Mouse (Mus musculus) stomach, embryonic 16.5 days (tissue): Measurements from ENCODE around the gene Clip1. TPM values are rescaled to one million over a fixed set of nuclear protein-coding genes. Genes with fewer than 3 reads are reported as not detected.
"Not testable (repeated sequence)": the region's sequence is repeated elsewhere in the genome, so short reads cannot be mapped to it uniquely, and the experiment has no call there.

Experiments used
- ATAC-seq: fragments of 200-750 bp; cut with Nextera tagmentation; 2 replicates; pipeline ENCODE4 v1.8.0; 2017; ENCODE audit warnings: moderate number of reproducible peaks, moderate TSS enrichment; ENCODE audit not compliant: insufficient read depth, low FRiP score
- H3K27ac ChIP-seq: fragments of 300-500 bp; sonication (generic); 2 replicates; pipeline ENCODE4 v1.5.1; 2014; ENCODE audit warnings: low read length
- H3K27me3 ChIP-seq: fragments of 300-500 bp; sonication (generic); 2 replicates; pipeline ENCODE4 v1.6.1; 2014; ENCODE audit warnings: low read length, control low read depth, mixed read lengths; ENCODE audit not compliant: control insufficient read depth, insufficient read depth
- H3K36me3 ChIP-seq: fragments of 300-500 bp; sonication (generic); 2 replicates; pipeline ENCODE4 v1.6.1; 2014; ENCODE audit warnings: low read length; ENCODE audit not compliant: control insufficient read depth, insufficient read depth
- H3K4me1 ChIP-seq: fragments of 300-500 bp; sonication (generic); 2 replicates; pipeline ENCODE4 v1.6.1; 2014; ENCODE audit warnings: low read length, control low read depth, mixed read lengths; ENCODE audit not compliant: control insufficient read depth, insufficient read depth
- H3K4me2 ChIP-seq: fragments of 300-500 bp; sonication (generic); 2 replicates; pipeline ENCODE4 v1.6.1; 2014; ENCODE audit warnings: low read depth, low read length, mixed read lengths
- H3K4me3 ChIP-seq: fragments of 300-500 bp; sonication (generic); replicated peaks from 2 replicates; pipeline ENCODE4 v1.5.1; 2014; ENCODE audit warnings: mild to moderate bottlenecking, low read length
- H3K9ac ChIP-seq: fragments of 300-500 bp; sonication (generic); 2 replicates; pipeline ENCODE4 v1.6.1; 2014; ENCODE audit warnings: low read length
- H3K9me3 ChIP-seq: fragments of 300-500 bp; sonication (generic); replicated peaks from 2 replicates; pipeline ENCODE4 v1.6.1; 2016; ENCODE audit warnings: low read length, control low read depth; ENCODE audit not compliant: control insufficient read depth
- WGBS: fragments of 180-500 bp; shearing (Covaris S2); extraction: QIAGEN DNeasy Blood & Tissue Kit; methylation state at CpG from one replicate; pipeline ENCODE4 v1.1.7; 2014; 5-methylcytosine and 5-hydroxymethylcytosine counted together
- polyA plus RNA-seq: library from polyadenylated mRNA; unstranded; fragments of >200 nt; fragmentation: Nextera tagmentation; extraction: Ambion mirVana; gene quantifications from 2 replicates; pipeline ENCODE4 v1.2.1, GENCODE M21; 2015

Clip1 gene
- 40.6 and 46.1 TPM in 2 replicates for polyA plus RNA-seq

GRCm38 (mm10) chr5:123684221-123685144 is at the start of gene Clip1:
Gene Clip1 (minus strand): TSS chr5:123684618.
- Histone ChIP-seq H3K4me1 (peaks cover 30% of the 10 kb centered on the region), H3K9ac (peak within 1 kb of the TSS; percentile 99), H3K4me2 (peak within 1 kb of the TSS; percentile 98), H3K9me3 (no peaks in the 10 kb centered on the region), H3K36me3 (no peaks in the 10 kb centered on the region), H3K27me3 (no peaks in the 10 kb centered on the region), H3K27ac (peak within 1 kb of the TSS; percentile 92), H3K4me3 (peak within 1 kb of the TSS; percentile 93)
- ATAC-seq = peak; percentile 75
- WGBS = under 1% methylated on average over 55 of the region's 64 CpGs

DNA sequence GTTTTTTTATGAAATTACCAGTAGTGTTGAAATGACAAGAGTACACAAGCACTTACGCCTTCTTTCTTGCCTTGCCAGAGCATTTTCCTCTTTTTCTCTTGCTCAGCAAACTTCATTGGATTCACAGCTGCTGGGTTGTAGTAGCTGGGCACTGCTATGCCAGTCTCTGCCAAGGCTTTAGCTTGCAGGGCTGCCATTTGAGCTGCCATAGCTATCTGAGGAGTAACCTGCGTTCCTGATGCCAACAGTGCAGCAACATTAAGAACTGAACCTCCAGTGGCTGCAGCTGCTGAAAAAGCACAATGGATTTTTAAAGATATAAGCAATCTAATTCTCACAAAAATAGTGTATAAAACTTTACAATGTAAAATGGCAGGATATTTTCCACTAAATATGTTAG is 46.6 kb upstream of the Clip1 start:
- H3K9ac ChIP-seq = no peak overlapping the region
- no peak overlapping the region for H3K4me2 ChIP-seq
- H3K27ac ChIP-seq = no peak overlapping the region
- no peaks in the 10 kb centered on the region for H3K4me1 ChIP-seq
- H3K9me3 ChIP-seq = no peaks in the 10 kb centered on the region
- H3K36me3 ChIP-seq = peaks cover 40% of the 10 kb centered on the region
- no peak for ATAC-seq
- 89% methylated on average over 2 of the region's 2 CpGs for WGBS
- no peak overlapping the region for H3K4me3 ChIP-seq
- H3K27me3 ChIP-seq = no peaks in the 10 kb centered on the region

DNA sequence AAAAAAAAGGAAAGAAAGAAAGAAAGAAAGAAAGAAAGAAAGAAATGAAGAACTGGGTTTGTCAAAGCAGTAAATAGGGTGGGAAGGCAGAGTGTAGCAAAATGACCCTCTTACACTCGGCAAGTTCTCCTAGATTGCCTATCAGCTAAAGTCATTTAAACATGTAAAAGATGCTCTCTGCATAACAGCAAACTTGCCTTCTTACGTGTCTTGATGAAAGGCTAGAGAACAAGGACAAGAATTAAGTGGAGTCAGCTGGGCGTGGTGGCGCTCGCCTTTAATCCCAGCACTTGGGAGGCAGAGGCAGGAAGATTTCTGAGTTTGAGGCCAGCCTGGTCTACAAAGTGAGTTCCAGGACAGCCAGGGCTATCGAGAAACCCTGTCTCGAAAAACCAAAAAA is 39.4 kb upstream of the Clip1 start:
- not testable (repeated sequence) for ATAC-seq, H3K36me3 ChIP-seq, H3K9me3 ChIP-seq, H3K9ac ChIP-seq, H3K4me3 ChIP-seq, H3K27ac ChIP-seq, H3K27me3 ChIP-seq, H3K4me1 ChIP-seq, H3K4me2 ChIP-seq
- WGBS = 85% methylated on average over 7 of the region's 7 CpGs

DNA sequence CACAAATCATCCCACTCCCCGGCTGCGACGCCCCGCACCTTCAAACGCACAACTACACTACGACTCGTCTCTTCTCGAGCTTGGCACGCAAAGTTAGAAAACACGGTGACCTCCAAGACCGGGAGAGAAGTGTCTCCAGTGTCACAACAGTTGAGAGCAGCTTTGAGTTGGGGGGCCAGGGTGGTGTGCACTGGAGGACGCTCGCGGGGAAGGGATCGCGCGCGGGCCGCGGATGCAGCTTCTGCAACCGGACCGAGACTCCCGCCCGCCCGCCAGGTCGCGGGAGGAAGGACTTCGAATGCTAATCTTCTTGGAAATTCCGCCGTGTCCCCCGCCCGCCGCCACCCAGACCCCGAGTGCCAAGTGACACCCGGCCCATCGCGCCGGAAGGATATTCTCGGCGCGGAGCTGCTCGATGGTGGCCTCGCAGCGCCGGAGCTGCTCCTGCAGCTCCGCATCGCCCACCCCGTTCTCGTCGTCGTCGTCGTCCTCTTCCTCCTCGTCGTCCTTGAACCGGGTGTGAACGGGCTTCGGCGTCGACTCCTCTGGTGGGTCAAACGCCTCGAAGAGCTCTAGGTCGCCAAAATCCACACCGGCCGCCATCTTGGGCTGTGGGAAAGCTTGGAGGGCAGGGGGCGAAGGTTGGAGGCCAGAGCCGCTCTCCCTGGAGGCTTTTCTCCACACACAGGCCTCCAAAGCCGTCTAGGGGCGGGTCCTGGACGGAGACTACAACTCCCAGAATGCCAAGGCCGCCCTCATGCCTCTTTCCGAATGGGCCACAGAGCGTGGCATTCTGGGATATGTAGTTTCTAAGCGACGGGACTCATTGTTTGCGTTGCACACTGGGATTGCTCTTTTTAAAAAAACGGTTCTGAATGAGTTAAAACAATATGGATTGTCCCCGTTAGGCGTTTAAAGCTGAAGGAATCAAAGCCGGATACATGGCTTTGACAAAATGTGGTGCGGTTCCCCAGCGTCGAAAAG is 36.2 kb upstream of the Clip1 start, which contains the start of gene Zcchc8:
TSS of gene Zcchc8 (minus strand) at position 773 of the 984 bp plus-strand sequence.
- peak; percentile 100 for ATAC-seq
- Histone ChIP-seq H3K9me3 (no peaks in the 10 kb centered on the region), H3K9ac (peak within 1 kb of the TSS; percentile 86), H3K4me2 (peak within 1 kb of the TSS; percentile 78), H3K36me3 (peaks cover 4% of the 10 kb centered on the region; the same call in 1 of the 2 replicates), H3K4me3 (peak within 1 kb of the TSS; percentile 77), H3K4me1 (peaks cover 13% of the 10 kb centered on the region), H3K27me3 (no peaks in the 10 kb centered on the region), H3K27ac (peak within 1 kb of the TSS; percentile 80)
- under 1% methylated on average over 83 of the region's 83 CpGs for WGBS

DNA sequence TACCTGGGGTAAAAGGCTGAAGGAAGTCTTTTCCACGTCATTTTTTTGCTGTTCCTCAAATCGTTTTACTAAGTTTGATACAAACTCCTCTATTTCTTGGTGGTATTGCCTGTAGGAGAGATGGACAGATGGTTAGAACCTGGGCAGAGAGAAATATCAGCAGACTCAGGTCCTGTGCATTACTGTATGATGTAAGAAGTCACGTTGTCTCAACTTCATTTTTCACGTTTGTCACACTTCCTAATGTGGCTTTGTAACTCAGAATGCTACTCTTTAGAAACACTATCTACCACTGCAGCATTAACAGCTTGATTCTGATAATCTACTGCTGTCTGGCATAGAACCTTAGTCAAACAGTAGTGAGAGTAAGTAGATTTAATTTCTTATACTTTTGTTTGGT is 30.2 kb upstream of the Clip1 start:
- no peak overlapping the region for H3K4me3 ChIP-seq
- no peak for ATAC-seq
- H3K4me1 ChIP-seq = peaks cover 15% of the 10 kb centered on the region
- no peak overlapping the region for H3K9ac ChIP-seq
- H3K4me2 ChIP-seq = no peak overlapping the region
- H3K27ac ChIP-seq = no peak overlapping the region
- peaks cover 38% of the 10 kb centered on the region for H3K36me3 ChIP-seq
- WGBS = 77% methylated on average over 4 of the region's 4 CpGs
- H3K9me3 ChIP-seq = no peaks in the 10 kb centered on the region
- H3K27me3 ChIP-seq = no peaks in the 10 kb centered on the region

DNA sequence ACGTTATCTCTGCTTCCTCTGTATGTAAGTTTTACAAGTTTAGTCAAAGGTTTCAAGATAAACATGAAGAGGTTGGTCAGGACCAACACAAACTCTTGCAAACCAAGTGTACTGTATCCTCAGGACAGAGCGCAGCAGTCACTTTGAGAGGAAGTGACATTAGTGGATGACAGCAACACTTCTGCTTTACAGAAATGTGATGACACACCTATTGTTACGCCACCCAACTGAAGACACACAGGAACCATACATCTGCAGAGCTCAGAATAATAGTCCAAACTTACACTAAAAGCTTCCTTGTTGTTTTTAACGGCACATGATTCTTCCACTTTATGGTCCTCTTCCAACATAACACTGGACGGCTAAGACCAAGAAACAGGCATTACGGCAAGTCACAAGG is 29.4 kb upstream of the Clip1 start:
- Histone ChIP-seq H3K9ac (no peak overlapping the region), H3K27me3 (no peaks in the 10 kb centered on the region), H3K4me3 (no peak overlapping the region), H3K4me1 (peaks cover 13% of the 10 kb centered on the region), H3K9me3 (no peaks in the 10 kb centered on the region), H3K36me3 (peaks cover 38% of the 10 kb centered on the region), H3K27ac (no peak overlapping the region), H3K4me2 (no peak overlapping the region)
- no peak for ATAC-seq
- 89% methylated on average over 6 of the region's 6 CpGs for WGBS

- Histone ChIP-seq H3K4me1 (0 out of 2 replicates have a peak, but pooled peaks cover 6% of the 10 kb centered on the region), H3K36me3 (peaks cover 50% of the 10 kb centered on the region), H3K9me3 (no peaks in the 10 kb centered on the region), H3K27ac (no peak overlapping the region), H3K9ac (no peak overlapping the region), H3K27me3 (no peaks in the 10 kb centered on the region), H3K4me3 (no peak overlapping the region), H3K4me2 (no peak overlapping the region)
- ATAC-seq = peak; percentile 60
- 50% methylated on average over 4 of the region's 4 CpGs for WGBS
Measured at GRCm38 (mm10) chr5:123709571-123709970, 25.2 kb upstream of the Clip1 start.

- Histone ChIP-seq H3K9ac (no peak overlapping the region), H3K4me3 (no peak overlapping the region), H3K4me2 (no peak overlapping the region), H3K9me3 (no peaks in the 10 kb centered on the region), H3K36me3 (peaks cover 46% of the 10 kb centered on the region), H3K4me1 (0 out of 2 replicates have a peak, but pooled peaks cover 6% of the 10 kb centered on the region), H3K27me3 (no peaks in the 10 kb centered on the region), H3K27ac (no peak overlapping the region; the same call in 1 of the 2 replicates)
- ATAC-seq = no peak
- 81% methylated on average over 12 of the region's 12 CpGs for WGBS
Measured at GRCm38 (mm10) chr5:123708598-123708997, 24.2 kb upstream of the Clip1 start.
